Mouse (Mus musculus) stomach, postnatal 0 days (tissue): ENCODE results near the gene Dhx34.

ENCODE experiments used
- CTCF ChIP-seq: IDR thresholded peaks from 2 replicates; pipeline ENCODE4 v1.5.1; 2016; ENCODE audit warnings: antibody characterized with exemption, low read depth, mild to moderate bottlenecking, moderate library complexity
- EP300 ChIP-seq: optimal IDR thresholded peaks from 2 replicates; pipeline ENCODE3; 2016; ENCODE audit warnings: antibody characterized with exemption

DNA sequence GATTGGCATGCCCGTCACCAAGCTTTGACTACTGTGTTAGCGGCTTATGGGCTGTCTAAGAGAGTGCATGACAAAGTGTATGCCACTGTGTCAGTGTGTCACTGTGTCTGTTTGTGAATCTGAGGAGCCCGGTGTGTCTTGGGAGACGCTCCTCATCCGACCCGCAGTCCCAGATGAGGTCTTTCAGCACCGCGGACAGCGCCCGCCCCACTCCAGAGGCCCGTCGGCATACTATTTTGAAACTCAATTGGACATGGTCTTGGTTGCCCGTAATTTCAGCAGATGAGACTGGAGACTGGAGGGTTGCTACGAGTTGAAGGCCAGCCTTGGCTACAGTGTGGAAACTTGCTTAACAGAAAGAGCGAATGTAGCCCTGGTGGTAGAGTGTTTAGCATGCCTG is 74.2 kb downstream of the Dhx34 start:
- TF ChIP-seq CTCF (no peak), EP300 (no peak)
